Mouse (Mus musculus) ES-E14 (cell line): ENCODE measurements around the gene Prrc2b. TPM values are rescaled to one million over a fixed set of nuclear protein-coding genes. Genes with fewer than 3 reads are reported as not detected.

Source experiments
- DNase-seq: peaks from one replicate; pipeline ENCODE4 v3.0.0-alpha.2; 2013; ENCODE audit warnings: low read depth, low spot score
- H3K27ac ChIP-seq: 2 replicates; pipeline ENCODE4 v1.5.1; 2012; ENCODE audit warnings: low read depth, mild to moderate bottlenecking, low read length, moderate library complexity, mixed read lengths; ENCODE audit not compliant: poor library complexity, insufficient read depth, severe bottlenecking
- H3K36me3 ChIP-seq: 2 replicates; pipeline ENCODE4 v1.6.1; 2012; ENCODE audit warnings: mild to moderate bottlenecking, low read length, moderate library complexity, mixed read lengths; ENCODE audit not compliant: control insufficient read depth, poor library complexity, insufficient read depth, severe bottlenecking
- H3K4me1 ChIP-seq, 2 experiments: fragments of 150-350 bp in 1 of 2; sonication (generic) in 1 of 2; 2 replicates each; pipeline ENCODE4 v1.6.1; 2012; ENCODE audit warnings: low read length in 2 of 2, mild to moderate bottlenecking in 1 of 2, mixed read lengths in 1 of 2; ENCODE audit not compliant: control insufficient read depth in 2 of 2, insufficient read depth in 2 of 2, poor library complexity in 1 of 2
- H3K4me3 ChIP-seq, 2 experiments: fragments of 150-350 bp in 1 of 2; sonication (generic) in 1 of 2; 2 replicates each; pipeline ENCODE4 v1.5.1; 2012; ENCODE audit warnings: low read length in 2 of 2, low read depth in 1 of 2, mild to moderate bottlenecking in 1 of 2, mixed read lengths in 1 of 2; ENCODE audit not compliant: insufficient read depth in 1 of 2, poor library complexity in 1 of 2, severe bottlenecking in 1 of 2
- H3K9ac ChIP-seq: 2 replicates; pipeline ENCODE4 v1.6.1; 2012; ENCODE audit warnings: low read depth, mild to moderate bottlenecking, low read length, mixed read lengths; ENCODE audit not compliant: poor library complexity, insufficient read depth, severe bottlenecking
- H3K9me3 ChIP-seq: fragments of 150-350 bp; sonication (generic); 2 replicates; pipeline ENCODE4 v1.6.1; 2012; ENCODE audit warnings: low read depth, mild to moderate bottlenecking, low read length; ENCODE audit not compliant: control insufficient read depth, insufficient read depth
- CHD2 ChIP-seq: IDR thresholded peaks from 2 replicates; pipeline ENCODE4 v1.6.1; 2014; ENCODE audit warnings: mild to moderate bottlenecking, low read depth, low read length, inconsistent platforms
- HCFC1 ChIP-seq: IDR thresholded peaks from 2 replicates; pipeline ENCODE4 v1.6.1; 2012; ENCODE audit warnings: low read length, inconsistent platforms, borderline replicate concordance; ENCODE audit not compliant: insufficient read depth
- MAFK ChIP-seq: IDR thresholded peaks from 2 replicates; pipeline ENCODE4 v1.6.1; 2014; ENCODE audit warnings: mild to moderate bottlenecking, low read depth, low read length, inconsistent platforms; ENCODE audit not compliant: insufficient read depth
- ZC3H11A ChIP-seq: IDR thresholded peaks from 2 replicates; pipeline ENCODE4 v1.6.1; 2012; ENCODE audit warnings: low read depth, mild to moderate bottlenecking, inconsistent platforms, low read length, borderline replicate concordance
- ZNF384 ChIP-seq: IDR thresholded peaks from 2 replicates; pipeline ENCODE4 v1.6.1; 2012; ENCODE audit warnings: low read depth, low read length, inconsistent platforms
- in situ Hi-C, 2 experiments: fragments of 600-800 bp; cut with MboI; formaldehyde crosslinking; loops; one replicate each; pipeline ENCODE4 v1.15.1; 2025; ENCODE audit warnings: low sequenced_read_pairs in 2 of 2, inconsistent platforms in 1 of 2; ENCODE audit not compliant: unreplicated experiment in 2 of 2
- total RNA-seq: library from RNA; depleted of rRNA; stranded (reverse); fragments of 300-350 nt; gene quantifications from 2 replicates; pipeline ENCODE4 v1.2.3, GENCODE M21; 2012

Gene Prrc2b
- total RNA-seq, 1 experiment, result 75.1 TPM

DNA sequence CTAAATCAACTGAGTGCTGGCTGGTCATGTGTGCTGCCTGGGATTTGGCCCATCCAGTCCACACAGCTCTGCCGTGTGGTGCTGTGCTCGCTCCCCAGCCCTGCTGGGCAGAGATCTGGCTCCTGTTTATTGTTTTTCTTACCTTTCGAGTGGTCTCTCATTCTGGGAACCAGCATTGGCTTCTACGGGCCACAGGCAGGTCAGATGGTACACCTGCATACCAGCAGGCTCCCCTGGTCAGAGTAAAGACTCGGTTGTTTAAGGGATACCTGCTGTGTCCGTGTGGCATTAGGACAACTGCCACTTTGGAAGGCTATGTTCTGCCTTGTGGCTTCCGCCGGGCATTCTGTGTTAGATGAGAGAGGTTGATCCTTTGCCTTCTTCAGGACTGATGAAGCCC, 60.8 kb downstream of the Prrc2b start:
- H3K9ac ChIP-seq, result no peak overlapping the region
- H3K4me3 ChIP-seq, result no peak overlapping the region
- no peak for DNase-seq
- H3K9me3 ChIP-seq, result no peaks in the 10 kb centered on the region
- in situ Hi-C loops, result no loop called here
- peaks cover 86% of the 10 kb centered on the region for H3K36me3 ChIP-seq
- H3K4me1 ChIP-seq, result peaks cover 0 to 17% of the 10 kb centered on the region in 2 experiments; a peak in 2 of 4 replicates
- H3K27ac ChIP-seq, result no peak overlapping the region
- TF ChIP-seq CHD2 (no peak), ZC3H11A (no peak), MAFK (no peak), HCFC1 (no peak), ZNF384 (no peak)

DNA sequence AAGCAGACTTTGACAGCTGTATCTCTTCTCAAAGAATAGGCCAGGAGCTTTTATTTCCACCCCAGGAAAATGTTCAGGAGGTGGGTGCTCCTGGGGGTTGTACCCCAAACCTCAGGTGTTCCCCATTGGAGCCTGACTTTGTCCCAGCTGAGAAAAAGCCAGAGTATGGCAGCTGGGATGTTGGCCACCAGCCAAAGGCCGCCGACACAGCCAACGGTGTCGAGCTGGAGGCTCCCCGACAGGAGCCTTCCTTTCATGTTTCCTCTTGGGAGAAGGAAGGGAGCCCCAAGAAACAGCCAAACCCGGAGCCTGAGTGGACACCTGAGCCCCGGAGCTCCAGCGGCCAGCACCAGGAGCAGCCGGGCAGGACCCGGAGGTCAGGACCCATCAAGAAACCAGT, 62.1 kb downstream of the Prrc2b start:
- H3K4me1 ChIP-seq, result peaks cover 0 to 17% of the 10 kb centered on the region in 2 experiments; a peak in 2 of 4 replicates
- DNase-seq, result no peak
- no peak overlapping the region for H3K27ac ChIP-seq
- H3K36me3 ChIP-seq, result peaks cover 87% of the 10 kb centered on the region
- H3K9me3 ChIP-seq, result no peaks in the 10 kb centered on the region
- in situ Hi-C loops, result no loop called here
- no peak for TF ChIP-seq ZNF384
- no peak for TF ChIP-seq CHD2
- no peak for TF ChIP-seq MAFK
- no peak overlapping the region for H3K4me3 ChIP-seq
- H3K9ac ChIP-seq, result no peak overlapping the region

- TF ChIP-seq HCFC1, result no peak
- no peak for TF ChIP-seq ZC3H11A
- TF ChIP-seq CHD2, result no peak
- TF ChIP-seq MAFK, result no peak
- no peak for TF ChIP-seq ZNF384
- Histone ChIP-seq H3K4me3 (no peak overlapping the region), H3K9me3 (no peaks in the 10 kb centered on the region), H3K27ac (no peak overlapping the region), H3K36me3 (peaks cover 93% of the 10 kb centered on the region), H3K4me1 (peaks cover 0 to 17% of the 10 kb centered on the region in 2 experiments; a peak in 2 of 4 replicates), H3K9ac (no peak overlapping the region)
- no peak for DNase-seq
- in situ Hi-C loops, result no loop called here
These were observed 64.7 kb downstream of the Prrc2b start for GRCm38 (mm10) chr2:32215576-32215975.

- no peak for DNase-seq
- no peak overlapping the region for H3K4me3 ChIP-seq
- peaks cover 99% of the 10 kb centered on the region for H3K36me3 ChIP-seq
- peaks cover 0 to 16% of the 10 kb centered on the region in 2 experiments; a peak in 2 of 4 replicates for H3K4me1 ChIP-seq
- H3K27ac ChIP-seq, result no peak overlapping the region
- no peak overlapping the region for H3K9ac ChIP-seq
- TF ChIP-seq MAFK, result no peak
- no peak for TF ChIP-seq CHD2
- no peak for TF ChIP-seq ZC3H11A
- no peak for TF ChIP-seq HCFC1
- TF ChIP-seq ZNF384, result no peak
- in situ Hi-C loops, result no loop called here
- H3K9me3 ChIP-seq, result no peaks in the 10 kb centered on the region
These were observed 65.6 kb downstream of the Prrc2b start for GRCm38 (mm10) chr2:32216506-32216905.

DNA sequence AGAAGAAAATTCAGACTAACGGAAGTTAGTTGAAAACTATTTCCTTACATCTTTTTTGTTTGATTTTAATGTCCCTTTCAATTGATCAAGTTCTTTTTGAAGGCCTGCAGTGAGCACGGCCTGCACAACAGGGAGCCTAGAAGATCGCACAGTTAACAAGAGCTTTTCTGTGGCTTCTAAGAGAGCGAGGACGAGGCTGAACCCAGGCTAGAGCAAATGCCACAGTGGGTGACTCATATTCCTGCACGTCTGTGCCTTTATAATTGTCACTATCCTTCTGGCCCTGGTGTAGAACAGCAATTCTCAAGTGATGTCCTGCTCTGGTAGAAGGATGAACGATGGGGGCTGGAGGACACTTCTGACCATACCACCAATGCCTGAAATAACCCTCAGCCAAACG, 66.8 kb downstream of the Prrc2b start:
- no peak overlapping the region for H3K27ac ChIP-seq
- H3K4me1 ChIP-seq, result peaks cover 0 to 15% of the 10 kb centered on the region in 2 experiments; a peak in 2 of 4 replicates
- H3K36me3 ChIP-seq, result peaks cover 99% of the 10 kb centered on the region
- no peak overlapping the region for H3K9ac ChIP-seq
- in situ Hi-C loops, result no loop called here
- no peak for DNase-seq
- no peak for TF ChIP-seq CHD2
- TF ChIP-seq HCFC1, result no peak
- no peak for TF ChIP-seq ZC3H11A
- no peak for TF ChIP-seq MAFK
- TF ChIP-seq ZNF384, result no peak
- no peaks in the 10 kb centered on the region for H3K9me3 ChIP-seq
- no peak overlapping the region for H3K4me3 ChIP-seq
